Mouse (Mus musculus): ENCODE measurements at regions not wholly inside any gene's neighbourhood (a gene's known extent, or its start where the extent isn't known, plus 50 kb on each side); places are given as distances from the start of the nearest gene placed in this dataset.
"Not testable (repeated sequence)": the region's sequence is repeated elsewhere in the genome, so short reads cannot be mapped to it uniquely, and the experiment has no call there.

DNA sequence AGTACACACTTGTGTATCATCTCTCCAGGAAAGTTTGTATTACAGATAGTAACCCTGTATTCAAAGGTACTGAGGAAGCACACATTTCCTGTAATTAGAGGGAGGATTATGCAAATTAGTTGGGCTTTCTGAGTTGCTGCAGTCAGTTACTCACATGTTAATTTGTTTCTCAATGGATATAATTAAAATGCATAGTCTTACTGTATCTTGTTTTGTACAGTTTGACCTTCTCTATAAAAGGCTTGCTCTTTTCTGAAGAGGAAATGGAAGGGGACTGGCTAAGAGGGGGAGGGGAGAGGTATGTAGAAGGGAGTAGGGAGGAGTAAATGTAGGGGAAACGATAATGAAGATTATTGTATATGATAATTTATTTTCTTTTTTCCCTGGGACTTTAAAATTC is 1345.5 kb upstream of the Adam24 start:
- ATAC-seq = peak; percentile 52; the same call in 1 of the 2 replicates
- 59% methylated on average over 1 of the region's 1 CpGs for WGBS

DNA sequence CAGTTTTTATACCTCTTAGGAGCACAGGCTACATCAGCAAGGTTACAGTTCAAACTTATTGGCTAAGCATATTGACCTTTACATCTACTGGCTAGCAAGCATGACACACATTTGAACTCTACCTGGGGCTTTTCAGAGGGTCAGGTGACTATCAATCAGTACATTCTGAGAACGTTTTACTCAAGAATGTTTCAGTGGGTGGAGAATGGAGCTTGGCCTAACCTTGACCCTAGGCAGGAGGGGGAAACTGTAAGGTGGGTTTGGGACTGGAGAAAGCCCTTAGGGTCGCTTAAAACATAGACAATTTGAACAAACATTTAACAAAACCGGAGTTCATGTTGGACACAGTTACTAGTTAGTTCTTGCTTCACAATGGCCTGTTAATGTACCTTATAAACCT is 1330.1 kb upstream of the Adam24 start:
- ATAC-seq (no peak), DNase-seq (ENCODE audit: low spot score) (no peak)
- Histone ChIP-seq H3K36me3 (ENCODE audit: control insufficient read depth, insufficient read depth, low read length) (no peaks in the 10 kb centered on the region), H3K9ac (ENCODE audit: low read length) (no peak overlapping the region), H3K4me1 (ENCODE audit: control insufficient read depth, insufficient read depth, low read length) (no peaks in the 10 kb centered on the region), H3K27ac (ENCODE audit: low read depth, low read length) (no peak overlapping the region), H3K27me3 (replicated peaks; ENCODE audit: control insufficient read depth, insufficient read depth, low read length) (no peaks in the 10 kb centered on the region), H3K4me3 (ENCODE audit: low read depth, low read length) (no peak overlapping the region), H3K9me3 (replicated peaks; ENCODE audit: control insufficient read depth, low read length) (no peaks in the 10 kb centered on the region), H3K4me2 (ENCODE audit: low read length) (no peak overlapping the region)
- WGBS = 72% methylated on average over 3 of the region's 3 CpGs

More for the DNA sequence above, 1345.5 kb upstream of the Adam24 start:
- H3K4me3 ChIP-seq (ENCODE audit: low read depth, low read length) = no peak overlapping the region
- H3K9me3 ChIP-seq (replicated peaks; ENCODE audit: control insufficient read depth, low read length) = no peaks in the 10 kb centered on the region
- no peak overlapping the region for H3K9ac ChIP-seq (ENCODE audit: low read length)
- DNase-seq (ENCODE audit: low spot score) = peak; percentile 16
- no peaks in the 10 kb centered on the region for H3K27me3 ChIP-seq (replicated peaks; ENCODE audit: control insufficient read depth, insufficient read depth, low read length)
- H3K4me1 ChIP-seq (ENCODE audit: control insufficient read depth, insufficient read depth, low read length) = no peaks in the 10 kb centered on the region
- no peak overlapping the region for H3K4me2 ChIP-seq (ENCODE audit: low read length)
- no peak overlapping the region for H3K27ac ChIP-seq (ENCODE audit: low read depth, low read length)
- no peaks in the 10 kb centered on the region for H3K36me3 ChIP-seq (ENCODE audit: control insufficient read depth, insufficient read depth, low read length)

DNA sequence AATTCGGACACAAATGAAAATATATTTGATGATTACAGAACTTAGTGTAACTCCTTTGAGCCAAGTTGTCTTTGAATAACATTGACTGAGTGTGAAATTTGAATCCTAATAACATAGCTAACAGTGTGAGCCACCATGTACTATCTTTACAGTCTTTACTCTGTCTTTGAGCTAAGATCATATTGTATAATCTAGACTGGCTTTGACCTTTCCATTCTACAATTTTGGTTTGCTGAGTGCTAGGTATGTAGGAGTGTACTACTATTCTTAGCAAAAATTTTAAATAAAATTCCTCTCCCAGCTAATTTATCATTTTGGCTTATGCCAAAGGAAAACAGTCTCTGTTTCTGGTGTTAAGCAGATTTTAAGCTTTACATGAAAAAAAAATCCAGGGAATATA is 1328.4 kb upstream of the Adam24 start:
- ATAC-seq (no peak), DNase-seq (ENCODE audit: low spot score) (no peak)
- Histone ChIP-seq H3K36me3 (ENCODE audit: control insufficient read depth, insufficient read depth, low read length) (no peaks in the 10 kb centered on the region), H3K4me1 (ENCODE audit: control insufficient read depth, insufficient read depth, low read length) (no peaks in the 10 kb centered on the region), H3K4me2 (ENCODE audit: low read length) (no peak overlapping the region), H3K27me3 (replicated peaks; ENCODE audit: control insufficient read depth, insufficient read depth, low read length) (no peaks in the 10 kb centered on the region), H3K9me3 (replicated peaks; ENCODE audit: control insufficient read depth, low read length) (no peaks in the 10 kb centered on the region), H3K27ac (ENCODE audit: low read depth, low read length) (no peak overlapping the region), H3K4me3 (ENCODE audit: low read depth, low read length) (no peak overlapping the region), H3K9ac (ENCODE audit: low read length) (no peak overlapping the region)
- WGBS = 86% methylated on average over 1 of the region's 1 CpGs

DNA sequence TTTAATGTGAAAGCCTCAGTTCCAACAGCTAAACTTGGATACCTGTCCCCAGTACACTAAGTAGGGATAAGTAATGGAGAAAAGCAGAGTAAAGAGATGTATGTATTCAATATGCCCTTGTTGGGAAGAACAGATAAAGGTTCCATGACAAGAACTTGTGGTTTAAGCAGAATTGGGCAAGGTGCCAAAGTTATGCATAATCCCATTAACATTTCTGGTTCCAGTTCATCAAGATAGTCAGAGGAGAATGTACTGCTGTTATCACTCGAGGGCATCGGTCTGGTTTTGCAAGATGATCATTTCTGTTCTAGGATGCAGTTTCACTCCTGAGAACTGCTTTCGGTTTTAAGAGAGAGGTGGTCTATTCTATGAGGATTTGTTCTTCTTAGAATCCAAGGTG is 1325.9 kb upstream of the Adam24 start:
- DNase-seq (ENCODE audit: low spot score) (no peak), ATAC-seq (no peak)
- 90% methylated on average over 3 of the region's 3 CpGs for WGBS
- Histone ChIP-seq H3K27me3 (replicated peaks; ENCODE audit: control insufficient read depth, insufficient read depth, low read length) (no peaks in the 10 kb centered on the region), H3K27ac (ENCODE audit: low read depth, low read length) (no peak overlapping the region), H3K9me3 (replicated peaks; ENCODE audit: control insufficient read depth, low read length) (no peaks in the 10 kb centered on the region), H3K4me3 (ENCODE audit: low read depth, low read length) (no peak overlapping the region), H3K36me3 (ENCODE audit: control insufficient read depth, insufficient read depth, low read length) (no peaks in the 10 kb centered on the region), H3K9ac (ENCODE audit: low read length) (no peak overlapping the region), H3K4me2 (ENCODE audit: low read length) (no peak overlapping the region), H3K4me1 (ENCODE audit: control insufficient read depth, insufficient read depth, low read length) (no peaks in the 10 kb centered on the region)

DNA sequence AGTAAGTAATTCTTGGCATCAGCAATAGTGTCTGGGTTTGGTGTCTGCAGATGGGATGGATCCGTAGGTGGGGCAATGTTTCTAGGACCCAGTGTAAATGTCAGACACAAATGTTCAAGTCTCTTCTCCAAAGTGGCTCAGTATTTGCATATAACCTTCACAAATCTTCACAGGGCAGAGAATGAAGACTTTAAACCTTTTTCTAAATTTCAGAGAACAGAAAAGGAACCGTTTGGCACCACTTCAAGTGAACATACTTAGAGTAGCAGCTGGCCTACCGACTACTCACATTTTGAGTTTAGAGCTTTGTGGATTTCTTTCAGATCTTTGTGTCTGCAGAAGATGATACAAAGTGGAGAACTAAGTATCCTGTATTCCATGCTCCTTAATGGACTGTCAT is 1319.5 kb upstream of the Adam24 start:
- WGBS = 81% methylated on average over 3 of the region's 3 CpGs

DNA sequence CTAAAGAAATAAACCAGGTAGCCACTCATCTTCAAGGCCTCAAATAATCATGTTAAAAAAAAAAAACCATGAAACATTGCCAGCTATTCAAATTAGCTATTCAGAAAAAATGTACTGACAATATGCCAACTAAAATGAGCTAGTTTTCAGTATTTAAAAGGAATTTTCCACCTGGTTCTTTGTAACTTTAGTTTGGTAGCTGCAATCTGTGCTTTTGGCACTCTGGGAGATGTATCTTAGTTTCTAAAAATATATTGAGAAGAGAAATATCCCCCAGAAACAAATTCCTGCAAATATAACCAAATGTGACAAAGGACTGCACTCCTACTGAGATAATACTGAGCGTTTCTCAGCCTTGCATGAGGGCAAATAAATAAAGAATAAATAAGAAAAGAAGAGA is 1317.8 kb upstream of the Adam24 start:
- ATAC-seq = no peak
- 87% methylated on average over 1 of the region's 1 CpGs for WGBS
- H3K9ac ChIP-seq (ENCODE audit: low read length) = no peak overlapping the region
- no peak overlapping the region for H3K4me3 ChIP-seq (ENCODE audit: low read depth, low read length)
- peak; percentile 21 for DNase-seq (ENCODE audit: low spot score)
- H3K27ac ChIP-seq (ENCODE audit: low read depth, low read length) = no peak overlapping the region
- H3K4me2 ChIP-seq (ENCODE audit: low read length) = no peak overlapping the region
- no peaks in the 10 kb centered on the region for H3K36me3 ChIP-seq (ENCODE audit: control insufficient read depth, insufficient read depth, low read length)
- H3K9me3 ChIP-seq (replicated peaks; ENCODE audit: control insufficient read depth, low read length) = no peaks in the 10 kb centered on the region
- H3K27me3 ChIP-seq (replicated peaks; ENCODE audit: control insufficient read depth, insufficient read depth, low read length) = no peaks in the 10 kb centered on the region
- no peaks in the 10 kb centered on the region for H3K4me1 ChIP-seq (ENCODE audit: control insufficient read depth, insufficient read depth, low read length)

More for the DNA sequence above, 1319.5 kb upstream of the Adam24 start:
- Histone ChIP-seq H3K27ac (ENCODE audit: low read depth, low read length) (no peak overlapping the region), H3K27me3 (replicated peaks; ENCODE audit: control insufficient read depth, insufficient read depth, low read length) (no peaks in the 10 kb centered on the region), H3K9me3 (replicated peaks; ENCODE audit: control insufficient read depth, low read length) (no peaks in the 10 kb centered on the region), H3K9ac (ENCODE audit: low read length) (no peak overlapping the region), H3K4me2 (ENCODE audit: low read length) (no peak overlapping the region), H3K4me3 (ENCODE audit: low read depth, low read length) (no peak overlapping the region), H3K4me1 (ENCODE audit: control insufficient read depth, insufficient read depth, low read length) (no peaks in the 10 kb centered on the region), H3K36me3 (ENCODE audit: control insufficient read depth, insufficient read depth, low read length) (no peaks in the 10 kb centered on the region)
- DNase-seq (ENCODE audit: low spot score) = no peak
- no peak for ATAC-seq

DNA sequence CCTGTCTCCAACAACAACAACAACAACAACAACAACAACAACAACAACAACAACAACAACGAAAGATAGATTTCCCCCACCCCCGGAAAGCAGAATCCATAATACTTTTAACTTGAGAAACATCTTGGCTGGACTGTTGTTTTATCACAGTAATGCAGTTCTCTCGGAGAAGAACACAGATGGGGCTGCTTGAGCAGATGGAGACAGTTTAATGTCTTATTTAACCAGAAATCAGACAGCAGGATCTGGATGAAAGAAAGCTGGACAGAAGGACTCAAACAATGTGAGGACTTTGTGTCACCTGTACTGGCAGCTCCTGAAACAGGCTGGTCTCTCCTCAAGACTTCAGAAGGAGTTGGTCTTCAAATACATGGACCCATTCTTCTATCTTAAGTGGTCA is 1317.0 kb upstream of the Adam24 start:
- 87% methylated on average over 3 of the region's 3 CpGs for WGBS
- no peak for ATAC-seq
- no peaks in the 10 kb centered on the region for H3K27me3 ChIP-seq (replicated peaks; ENCODE audit: control insufficient read depth, insufficient read depth, low read length)
- DNase-seq (ENCODE audit: low spot score) = no peak
- H3K4me3 ChIP-seq (ENCODE audit: low read depth, low read length) = no peak overlapping the region
- H3K4me1 ChIP-seq (ENCODE audit: control insufficient read depth, insufficient read depth, low read length) = no peaks in the 10 kb centered on the region
- no peaks in the 10 kb centered on the region for H3K9me3 ChIP-seq (replicated peaks; ENCODE audit: control insufficient read depth, low read length)
- no peak overlapping the region for H3K4me2 ChIP-seq (ENCODE audit: low read length)
- H3K9ac ChIP-seq (ENCODE audit: low read length) = no peak overlapping the region
- no peak overlapping the region for H3K27ac ChIP-seq (ENCODE audit: low read depth, low read length)
- H3K36me3 ChIP-seq (ENCODE audit: control insufficient read depth, insufficient read depth, low read length) = no peaks in the 10 kb centered on the region

DNA sequence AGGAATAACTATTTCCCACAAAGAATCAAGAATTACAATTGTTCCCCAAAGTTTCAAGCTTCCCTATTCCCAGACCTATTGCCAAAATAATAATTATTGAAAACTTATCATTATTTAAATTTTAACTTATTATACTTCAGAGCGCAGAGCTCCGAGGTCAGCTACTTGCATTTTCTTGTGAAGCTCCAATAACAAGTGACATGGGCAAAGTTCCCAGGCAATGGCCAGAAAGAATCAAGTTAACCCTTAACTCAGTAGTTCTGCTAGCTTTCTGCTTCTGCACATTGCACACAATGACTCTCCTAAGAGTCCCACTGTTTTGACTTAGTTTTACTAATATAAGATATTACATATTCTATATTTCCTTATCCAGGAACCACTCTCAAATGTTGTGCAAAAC is 1308.5 kb upstream of the Adam24 start:
- not testable (repeated sequence) for H3K4me3 ChIP-seq (ENCODE audit: low read depth, low read length); DNase-seq (ENCODE audit: low spot score); H3K4me1 ChIP-seq (ENCODE audit: control insufficient read depth, insufficient read depth, low read length); H3K4me2 ChIP-seq (ENCODE audit: low read length); H3K27me3 ChIP-seq (replicated peaks; ENCODE audit: control insufficient read depth, insufficient read depth, low read length); H3K36me3 ChIP-seq (ENCODE audit: control insufficient read depth, insufficient read depth, low read length); H3K27ac ChIP-seq (ENCODE audit: low read depth, low read length); H3K9me3 ChIP-seq (replicated peaks; ENCODE audit: control insufficient read depth, low read length); H3K9ac ChIP-seq (ENCODE audit: low read length); ATAC-seq
- 78% methylated on average over 2 of the region's 2 CpGs for WGBS
